Mouse (Mus musculus) right cerebral cortex, postnatal 25 days (tissue): Measurements from ENCODE around the gene Tedc1.
A peak's percentile ranks its signal among the peaks of the same experiment; 100 is the strongest.

ENCODE experiments used
- DNase-seq: peaks from one replicate; pipeline ENCODE4 v3.0.0; 2022

Gene Tedc1

GRCm38 (mm10) chr12:113155887-113156539, at the start of gene Tedc1:
Gene Tedc1 (plus strand): TSS chr12:113156421.
- DNase-seq = peak; percentile 99

- no peak for DNase-seq
Observed at GRCm38 (mm10) chr12:113107431-113108124, 48.6 kb upstream of the Tedc1 start.

- DNase-seq = no peak
Observed at GRCm38 (mm10) chr12:113108528-113109283, 47.5 kb upstream of the Tedc1 start.

GRCm38 (mm10) chr12:113109801-113110200, 46.4 kb upstream of the Tedc1 start:
- no peak for DNase-seq

GRCm38 (mm10) chr12:113114141-113114540, 42.1 kb upstream of the Tedc1 start:
- DNase-seq = no peak

- no peak for DNase-seq
Observed at GRCm38 (mm10) chr12:113114856-113115538, 41.2 kb upstream of the Tedc1 start.

- peak; percentile 78 for DNase-seq
Observed at GRCm38 (mm10) chr12:113119516-113120410, 36.5 kb upstream of the Tedc1 start.

- no peak for DNase-seq
Observed at GRCm38 (mm10) chr12:113124726-113125125, 31.5 kb upstream of the Tedc1 start.

- DNase-seq = no peak
Observed at GRCm38 (mm10) chr12:113130732-113131131, 25.5 kb upstream of the Tedc1 start.

- no peak for DNase-seq
Observed at GRCm38 (mm10) chr12:113131601-113132000, 24.6 kb upstream of the Tedc1 start.

GRCm38 (mm10) chr12:113132567-113132966, 23.7 kb upstream of the Tedc1 start:
- no peak for DNase-seq

- DNase-seq = no peak
Observed at GRCm38 (mm10) chr12:113133260-113133659, 23.0 kb upstream of the Tedc1 start.

- DNase-seq = no peak
Observed at GRCm38 (mm10) chr12:113133861-113134403, 22.3 kb upstream of the Tedc1 start.

- no peak for DNase-seq
Observed at GRCm38 (mm10) chr12:113134502-113134901, 21.7 kb upstream of the Tedc1 start.

GRCm38 (mm10) chr12:113135401-113135800, 20.8 kb upstream of the Tedc1 start:
- DNase-seq = no peak

GRCm38 (mm10) chr12:113136492-113137020, 19.7 kb upstream of the Tedc1 start:
- no peak for DNase-seq

GRCm38 (mm10) chr12:113137260-113138213, 18.7 kb upstream of the Tedc1 start:
- no peak for DNase-seq

GRCm38 (mm10) chr12:113138291-113138690, 17.9 kb upstream of the Tedc1 start:
- DNase-seq = no peak

- no peak for DNase-seq
Observed at GRCm38 (mm10) chr12:113138901-113139864, 17.0 kb upstream of the Tedc1 start.
